Mouse (Mus musculus): Measurements from ENCODE around the gene Klhl3. TPM values are rescaled to one million over a fixed set of nuclear protein-coding genes. Genes with fewer than 3 reads are reported as not detected.

Gene Klhl3
- total RNA-seq (2014; rRNA removed) (11.9 and 12.2 TPM in 2 replicates), polyA plus RNA-seq (2015; fragmentation: Nextera tagmentation; extraction: Ambion mirVana) (7.6 and 12.6 TPM in 2 replicates)

- DNase-seq (peak; percentile 84), ATAC-seq (peak; percentile 90)
- H3K27ac ChIP-seq (ENCODE audit: low read depth, low read length): peak within 1 kb of the TSS; percentile 92
- TF ChIP-seq CTCF (IDR thresholded peaks at IDR 0.05; ENCODE audit: low read depth): peak; percentile 59
- no peaks in the 10 kb centered on the region for H3K9me3 ChIP-seq (ENCODE audit: low read length)
- H3K4me1 ChIP-seq (ENCODE audit: insufficient read depth): peaks cover 7% of the 10 kb centered on the region
- peak within 1 kb of the TSS; percentile 82 for H3K4me2 ChIP-seq (ENCODE audit: low read depth)
- no peaks in the 10 kb centered on the region for H3K36me3 ChIP-seq (ENCODE audit: insufficient read depth)
- H3K9ac ChIP-seq: peak within 1 kb of the TSS; percentile 75
- H3K27me3 ChIP-seq (ENCODE audit: insufficient read depth, low read length): no peaks in the 10 kb centered on the region
- H3K4me3 ChIP-seq (ENCODE audit: low read depth, low read length): peak within 1 kb of the TSS; percentile 63
- WGBS: 2% methylated on average over 35 of the region's 35 CpGs
These were observed at the start of gene Klhl3 for GRCm38 (mm10) chr13:58113061-58113900. Gene Klhl3 (minus strand): TSS chr13:58113592.

- Histone ChIP-seq H3K4me2 (ENCODE audit: low read depth) (no peak overlapping the region), H3K27ac (ENCODE audit: low read depth, low read length) (no peak overlapping the region), H3K36me3 (ENCODE audit: insufficient read depth) (peaks cover 13% of the 10 kb centered on the region; the same call in 1 of the 2 replicates), H3K9me3 (ENCODE audit: low read length) (no peaks in the 10 kb centered on the region), H3K9ac (no peak overlapping the region), H3K4me1 (ENCODE audit: insufficient read depth) (0 out of 2 replicates have a peak, but pooled peaks cover 5% of the 10 kb centered on the region), H3K4me3 (ENCODE audit: low read depth, low read length) (no peak overlapping the region), H3K27me3 (ENCODE audit: insufficient read depth, low read length) (no peaks in the 10 kb centered on the region)
- TF ChIP-seq CTCF (IDR thresholded peaks at IDR 0.05; ENCODE audit: low read depth): no peak
- no peak for DNase-seq
- 97% methylated on average over 15 of the region's 15 CpGs for WGBS
- no peak for ATAC-seq
These were observed 47.4 kb upstream of the Klhl3 start for GRCm38 (mm10) chr13:58160761-58161160.

GRCm38 (mm10) chr13:58158099-58158912 lies 44.9 kb upstream of the Klhl3 start:
- WGBS: 6% methylated on average over 16 of the region's 16 CpGs

GRCm38 (mm10) chr13:58157447-58158098 lies 44.2 kb upstream of the Klhl3 start, which contains the start of gene Idnk:
Gene Idnk (plus strand): TSS chr13:58157649.
- H3K27me3 ChIP-seq (ENCODE audit: insufficient read depth, low read length): no peaks in the 10 kb centered on the region
- 2% methylated on average over 30 of the region's 30 CpGs for WGBS
- DNase-seq (peak; percentile 85), ATAC-seq (peak; percentile 86)
- peaks cover 13% of the 10 kb centered on the region; the same call in 1 of the 2 replicates for H3K36me3 ChIP-seq (ENCODE audit: insufficient read depth)
- H3K9ac ChIP-seq: peak within 1 kb of the TSS; percentile 83
- peak within 1 kb of the TSS; percentile 73 for H3K4me3 ChIP-seq (ENCODE audit: low read depth, low read length)
- peak; percentile 60 for TF ChIP-seq CTCF (IDR thresholded peaks at IDR 0.05; ENCODE audit: low read depth)
- 0 out of 2 replicates have a peak, but pooled peaks cover 5% of the 10 kb centered on the region for H3K4me1 ChIP-seq (ENCODE audit: insufficient read depth)
- no peaks in the 10 kb centered on the region for H3K9me3 ChIP-seq (ENCODE audit: low read length)
- H3K27ac ChIP-seq (ENCODE audit: low read depth, low read length): peak within 1 kb of the TSS; percentile 62
- H3K4me2 ChIP-seq (ENCODE audit: low read depth): peak within 1 kb of the TSS; percentile 97

More at GRCm38 (mm10) chr13:58158099-58158912, 44.9 kb upstream of the Klhl3 start:
- H3K27ac ChIP-seq (ENCODE audit: low read depth, low read length): peak overlapping the region; percentile 62
- TF ChIP-seq CTCF (IDR thresholded peaks at IDR 0.05; ENCODE audit: low read depth): peak; percentile 96
- peak overlapping the region; percentile 83 for H3K9ac ChIP-seq
- 0 out of 2 replicates have a peak, but pooled peaks cover 5% of the 10 kb centered on the region for H3K4me1 ChIP-seq (ENCODE audit: insufficient read depth)
- H3K27me3 ChIP-seq (ENCODE audit: insufficient read depth, low read length): no peaks in the 10 kb centered on the region
- H3K9me3 ChIP-seq (ENCODE audit: low read length): no peaks in the 10 kb centered on the region
- DNase-seq (peak; percentile 94), ATAC-seq (peak; percentile 83)
- H3K36me3 ChIP-seq (ENCODE audit: insufficient read depth): peaks cover 13% of the 10 kb centered on the region; the same call in 1 of the 2 replicates
- H3K4me2 ChIP-seq (ENCODE audit: low read depth): peak overlapping the region; percentile 97
- H3K4me3 ChIP-seq (ENCODE audit: low read depth, low read length): peak overlapping the region; percentile 73

- H3K9me3 ChIP-seq (ENCODE audit: low read length): no peaks in the 10 kb centered on the region
- peaks cover 13% of the 10 kb centered on the region; the same call in 1 of the 2 replicates for H3K36me3 ChIP-seq (ENCODE audit: insufficient read depth)
- peak overlapping the region; percentile 54; the same call in 1 of the 2 replicates for H3K27ac ChIP-seq (ENCODE audit: low read depth, low read length)
- H3K27me3 ChIP-seq (ENCODE audit: insufficient read depth, low read length): no peaks in the 10 kb centered on the region
- ATAC-seq: 0 out of 2 replicates have a peak, but pooled peaks have one; percentile 6
- 17% methylated on average over 8 of the region's 8 CpGs for WGBS
- peak overlapping the region; percentile 97 for H3K4me2 ChIP-seq (ENCODE audit: low read depth)
- peak overlapping the region; percentile 73 for H3K4me3 ChIP-seq (ENCODE audit: low read depth, low read length)
- 0 out of 2 replicates have a peak, but pooled peaks cover 5% of the 10 kb centered on the region for H3K4me1 ChIP-seq (ENCODE audit: insufficient read depth)
- TF ChIP-seq CTCF (IDR thresholded peaks at IDR 0.05; ENCODE audit: low read depth): no peak
- peak overlapping the region; percentile 83 for H3K9ac ChIP-seq
- no peak for DNase-seq
These were observed 43.6 kb upstream of the Klhl3 start for GRCm38 (mm10) chr13:58157036-58157435.

- peak; percentile 14; the same call in 1 of the 2 replicates for TF ChIP-seq CTCF (IDR thresholded peaks at IDR 0.05; ENCODE audit: low read depth)
- H3K27ac ChIP-seq (ENCODE audit: low read depth, low read length): no peak overlapping the region
- peaks cover 10% of the 10 kb centered on the region; the same call in 1 of the 2 replicates for H3K36me3 ChIP-seq (ENCODE audit: insufficient read depth)
- 94% methylated on average over 2 of the region's 2 CpGs for WGBS
- no peak overlapping the region for H3K4me3 ChIP-seq (ENCODE audit: low read depth, low read length)
- H3K27me3 ChIP-seq (ENCODE audit: insufficient read depth, low read length): no peaks in the 10 kb centered on the region
- DNase-seq (no peak), ATAC-seq (no peak)
- no peak overlapping the region for H3K9ac ChIP-seq
- H3K9me3 ChIP-seq (ENCODE audit: low read length): no peaks in the 10 kb centered on the region
- no peak overlapping the region for H3K4me2 ChIP-seq (ENCODE audit: low read depth)
- H3K4me1 ChIP-seq (ENCODE audit: insufficient read depth): 0 out of 2 replicates have a peak, but pooled peaks cover 5% of the 10 kb centered on the region
These were observed 42.6 kb upstream of the Klhl3 start for GRCm38 (mm10) chr13:58156031-58156430.
